Mouse (Mus musculus) heart, postnatal 14 days (tissue): ENCODE results near the gene Vasp. TPM values are rescaled to one million over a fixed set of nuclear protein-coding genes. Genes with fewer than 3 reads are reported as not detected.

ENCODE experiments used
- DNase-seq, 2 experiments: peaks; one replicate each; pipeline ENCODE4 v3.0.0; 2021 to 2022
- intact Hi-C: fragments of 180-260 bp; cut with DNase I; formaldehyde crosslinking; loops from one replicate; pipeline ENCODE4 v1.15.1; 2025
- long read RNA-seq, 2 experiments: library from polyadenylated mRNA; stranded (forward); transcript quantifications; one replicate each; pipeline ENCODE4 v2.0.0; 2021
- total RNA-seq, 2 experiments: library from RNA; stranded (reverse); gene quantifications; 2 replicates each; pipeline ENCODE4 v1.2.3; 2021

The Vasp gene
- total RNA-seq, result 10 to 100 TPM; 55.7 to 59.1 TPM
- long read RNA-seq, experiment 1, transcript Vasp-201 (13 exons, 2,215 nt), result major isoform, 14 of 20 reads
- long read RNA-seq, experiment 1, partial matches to known transcripts, result 3 of 20 reads
- long read RNA-seq, experiment 1, other reads (novel, unspliced or antisense), result 3 of 20 reads
- long read RNA-seq, experiment 2, transcript Vasp-201 (13 exons, 2,215 nt), result major isoform, 13 of 16 reads
- long read RNA-seq, experiment 2, partial matches to known transcripts, result 0 of 16 reads
- long read RNA-seq, experiment 2, other reads (novel, unspliced or antisense), result 3 of 16 reads

DNA sequence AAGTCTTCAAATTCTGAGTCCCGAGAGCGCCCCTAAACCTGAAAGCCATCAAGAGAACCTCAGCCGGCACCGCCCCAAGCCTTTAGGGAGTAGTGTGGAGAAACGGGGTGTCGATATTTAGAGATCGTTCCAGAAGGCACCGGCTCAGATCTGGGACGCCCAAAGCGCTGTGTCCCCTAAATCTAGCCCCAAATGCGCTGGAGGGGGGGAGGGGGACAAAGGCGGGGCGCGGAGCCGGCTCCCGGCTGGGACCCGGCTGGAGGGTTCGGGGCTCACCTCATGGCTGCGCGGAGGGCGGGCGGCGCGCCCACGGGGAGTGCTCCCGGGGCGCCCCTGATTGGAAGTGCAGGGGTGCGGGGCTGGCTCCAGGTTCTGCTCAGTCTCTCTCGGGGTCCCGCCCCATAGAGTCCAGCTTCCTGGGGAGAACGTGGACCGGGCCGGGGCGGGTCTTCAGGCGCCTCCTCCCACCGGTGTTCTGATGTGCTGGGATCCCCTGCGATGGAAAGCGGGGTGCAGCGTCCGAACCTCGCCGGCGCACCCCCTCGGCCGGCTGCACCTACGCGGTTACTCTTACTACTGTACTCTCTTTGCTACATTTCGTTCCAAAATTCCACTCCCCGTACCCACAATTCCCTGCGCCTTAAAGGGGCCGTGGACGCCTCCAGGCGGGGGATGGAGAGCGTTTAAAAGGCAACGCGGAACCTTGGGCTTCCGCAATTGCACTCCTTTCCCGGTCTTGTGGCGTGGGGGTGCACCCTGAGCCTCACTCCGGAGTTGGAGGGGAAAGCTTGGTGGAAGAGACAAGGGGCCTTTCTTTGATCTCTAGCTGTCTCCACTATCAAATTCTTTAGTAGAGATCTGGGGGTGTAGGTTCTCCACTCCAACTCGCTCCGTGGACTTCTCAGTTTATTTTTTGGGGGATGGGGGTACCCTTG, at the start of gene Vasp:
TSS of gene Vasp (minus strand) at position 580 of the 935 bp plus-strand sequence.
- intact Hi-C loops, result no loop called here
- DNase-seq, result peak; percentile 81 to 87

DNA sequence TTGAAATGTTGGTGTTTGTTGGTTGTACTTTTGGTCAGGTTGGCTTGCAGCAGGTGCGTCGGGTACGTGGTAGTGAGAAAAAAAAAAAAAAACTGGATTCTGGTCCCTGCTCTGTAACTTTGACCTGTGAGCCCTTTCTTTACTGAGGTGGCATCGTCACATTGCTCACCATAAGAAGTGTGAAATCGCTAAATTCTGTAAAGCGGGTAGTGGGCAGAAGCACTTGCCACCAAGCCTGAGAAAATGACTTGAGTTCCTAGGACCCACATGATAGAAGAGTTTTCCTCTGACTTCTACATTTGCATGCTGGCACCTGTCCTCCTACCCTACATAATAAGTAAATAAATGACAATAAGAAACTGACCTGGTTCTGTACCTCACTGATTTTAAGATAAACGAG, 49.0 kb upstream of the Vasp start:
- intact Hi-C loops, result no loop called here
- no peak for DNase-seq

DNA sequence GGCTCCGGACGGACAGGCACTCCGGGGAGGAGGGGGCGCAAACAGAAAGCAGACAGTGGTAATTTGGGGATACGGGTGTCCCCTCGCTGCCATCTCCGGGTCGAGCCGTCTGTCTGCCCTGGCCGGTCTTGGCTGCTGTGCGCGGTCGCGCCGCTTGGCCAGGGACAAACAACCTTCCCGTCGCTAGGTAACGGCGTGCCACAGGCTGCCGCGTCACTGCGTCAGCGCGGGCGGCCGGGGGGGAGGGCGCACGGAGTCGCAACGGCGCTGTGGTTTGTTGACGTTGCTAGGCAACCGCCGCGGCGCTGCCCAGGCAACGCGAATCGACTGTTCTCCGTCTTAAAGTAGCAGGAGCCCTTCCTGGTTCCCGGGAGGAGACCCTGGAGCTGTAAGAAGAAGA, 48.3 kb upstream of the Vasp start:
- peak; percentile 98 to 99 for DNase-seq
- intact Hi-C loops, result no loop called here

DNA sequence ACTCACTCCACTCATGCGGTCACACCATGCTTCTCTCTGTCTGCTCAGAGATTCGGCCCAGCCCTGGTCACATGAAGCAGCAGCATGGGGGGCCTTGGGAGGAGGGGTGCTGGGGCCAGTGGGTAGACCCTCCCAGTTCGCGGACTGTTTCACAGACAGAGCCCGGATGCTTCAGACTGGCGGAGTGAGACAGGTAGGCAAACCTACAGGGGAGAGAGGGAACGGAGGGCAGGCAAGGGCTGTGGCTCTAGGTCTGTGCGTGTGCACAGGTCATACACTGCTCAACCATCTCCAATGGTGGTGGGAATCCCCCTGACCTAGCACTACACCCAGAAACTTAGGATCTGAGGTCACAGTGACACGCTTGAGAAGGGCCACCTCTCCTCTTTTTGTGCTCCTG, 47.8 kb upstream of the Vasp start:
- intact Hi-C loops, result no loop called here
- peak in 1 of 2 experiments; percentile 27 for DNase-seq

DNA sequence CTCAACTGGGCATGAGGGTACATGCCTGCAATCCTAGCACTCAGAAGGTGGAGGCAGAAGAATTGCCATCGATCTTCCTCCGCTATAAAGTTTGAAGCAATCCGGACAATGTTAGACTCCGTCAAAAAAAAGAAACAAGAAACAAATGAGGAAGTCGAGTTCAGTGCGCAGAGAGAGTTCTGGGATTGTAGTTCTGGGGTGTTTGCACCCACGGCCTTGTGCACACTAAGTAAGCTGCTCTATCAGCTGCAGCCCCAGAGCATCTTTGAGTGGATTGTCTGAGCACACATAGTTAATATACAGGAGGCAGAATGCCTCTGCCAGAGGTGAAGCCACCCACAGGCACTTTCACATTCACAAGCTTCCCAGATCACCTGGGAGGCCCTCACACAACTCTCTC, 47.1 kb upstream of the Vasp start:
- intact Hi-C loops, result no loop called here
- no peak for DNase-seq

DNA sequence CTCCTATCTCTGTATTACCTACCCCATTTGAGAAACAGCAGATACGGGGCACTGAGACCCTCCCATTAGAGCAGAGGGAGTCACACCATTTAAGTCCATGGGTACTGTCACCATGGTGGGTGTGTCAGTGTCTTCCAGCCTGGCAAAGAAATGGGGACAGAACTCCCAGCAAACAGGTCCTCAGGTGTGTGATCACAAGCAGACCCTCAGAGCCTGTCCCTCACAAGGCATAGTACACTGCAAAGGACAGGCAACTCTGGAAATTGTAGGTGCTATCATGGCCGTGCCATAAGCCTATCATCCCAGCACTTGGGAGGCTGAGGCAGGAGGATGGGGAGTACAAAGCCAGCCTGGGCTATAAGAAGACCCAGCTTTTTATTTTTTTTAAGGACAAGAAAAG, 46.6 kb upstream of the Vasp start:
- DNase-seq, result no peak
- intact Hi-C loops, result no loop called here

DNA sequence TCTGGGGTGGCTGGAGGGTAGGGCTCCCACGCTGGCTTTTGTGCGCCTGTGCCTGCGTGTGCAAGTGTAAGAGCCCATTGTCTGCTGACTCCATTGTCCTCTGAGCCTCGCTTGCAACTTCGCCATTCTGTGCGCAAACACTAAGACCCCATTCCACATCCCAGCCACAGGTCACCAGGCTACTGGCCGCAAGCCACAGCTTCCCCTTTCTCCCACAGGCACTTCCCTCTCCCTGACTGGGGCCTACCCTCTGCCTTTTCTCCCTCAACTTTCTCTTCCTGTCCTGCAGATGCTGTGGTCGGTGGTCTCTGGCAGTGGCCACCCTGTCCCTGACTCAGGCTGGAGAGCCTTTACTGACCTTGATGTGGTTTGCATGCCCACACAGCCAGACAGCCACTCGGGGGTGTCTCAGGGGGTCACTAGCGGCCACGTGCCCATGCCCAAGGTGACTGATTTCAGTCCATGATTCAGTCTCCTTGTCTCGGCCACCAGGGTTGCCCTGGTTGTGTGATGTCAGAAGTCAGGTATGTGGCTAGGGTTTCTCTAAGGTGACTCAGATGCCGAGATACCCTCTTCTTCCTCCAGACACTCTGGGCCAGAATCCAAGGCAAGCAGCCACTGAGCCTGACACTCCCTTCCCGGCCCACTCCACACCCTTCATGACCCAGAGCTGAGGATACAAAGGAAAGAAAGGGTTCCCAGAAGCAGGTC, 45.0 kb upstream of the Vasp start:
- peak in 1 of 2 experiments; percentile 52 for DNase-seq
- intact Hi-C loops, result no loop called here

DNA sequence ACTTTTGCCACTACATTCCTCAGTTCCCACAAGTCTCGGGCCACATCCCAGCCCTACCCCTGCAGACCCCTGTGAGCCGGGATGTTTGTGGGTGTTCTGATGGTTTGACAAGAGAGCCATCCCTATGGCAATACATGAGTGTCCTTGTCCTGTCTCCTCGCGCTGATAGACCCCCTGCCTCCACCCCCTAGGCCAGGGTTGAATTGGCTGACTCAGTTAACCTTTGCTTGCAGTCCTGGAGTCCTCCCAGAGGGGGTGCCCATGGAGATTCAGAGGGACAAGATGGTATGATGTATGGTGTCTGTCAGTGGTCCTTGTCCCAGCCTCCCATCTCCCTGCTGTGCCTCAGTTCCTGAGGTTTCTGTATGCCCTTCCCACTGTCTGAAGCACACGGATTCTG, 42.4 kb upstream of the Vasp start:
- DNase-seq, result no peak
- intact Hi-C loops, result no loop called here

DNA sequence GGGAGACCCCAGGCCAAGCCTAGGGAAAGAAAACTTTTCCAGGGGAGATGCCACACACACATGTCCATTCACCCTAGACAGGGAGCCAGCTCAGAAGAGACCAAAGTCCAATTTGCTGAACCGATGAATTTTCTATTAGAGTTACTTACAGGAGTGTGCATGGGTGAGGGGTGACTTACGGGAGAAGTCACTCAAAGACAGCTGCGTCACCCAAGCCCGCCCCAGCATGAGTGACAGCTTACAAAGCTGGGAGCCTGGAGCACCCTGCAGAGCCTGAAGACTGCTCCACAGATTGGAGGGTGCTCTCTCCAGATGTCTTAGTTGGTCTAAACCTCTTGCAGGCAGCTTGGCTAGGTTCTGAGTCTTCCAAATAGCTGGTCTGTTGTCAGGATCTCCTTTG, 40.4 kb upstream of the Vasp start:
- intact Hi-C loops, result no loop called here

DNA sequence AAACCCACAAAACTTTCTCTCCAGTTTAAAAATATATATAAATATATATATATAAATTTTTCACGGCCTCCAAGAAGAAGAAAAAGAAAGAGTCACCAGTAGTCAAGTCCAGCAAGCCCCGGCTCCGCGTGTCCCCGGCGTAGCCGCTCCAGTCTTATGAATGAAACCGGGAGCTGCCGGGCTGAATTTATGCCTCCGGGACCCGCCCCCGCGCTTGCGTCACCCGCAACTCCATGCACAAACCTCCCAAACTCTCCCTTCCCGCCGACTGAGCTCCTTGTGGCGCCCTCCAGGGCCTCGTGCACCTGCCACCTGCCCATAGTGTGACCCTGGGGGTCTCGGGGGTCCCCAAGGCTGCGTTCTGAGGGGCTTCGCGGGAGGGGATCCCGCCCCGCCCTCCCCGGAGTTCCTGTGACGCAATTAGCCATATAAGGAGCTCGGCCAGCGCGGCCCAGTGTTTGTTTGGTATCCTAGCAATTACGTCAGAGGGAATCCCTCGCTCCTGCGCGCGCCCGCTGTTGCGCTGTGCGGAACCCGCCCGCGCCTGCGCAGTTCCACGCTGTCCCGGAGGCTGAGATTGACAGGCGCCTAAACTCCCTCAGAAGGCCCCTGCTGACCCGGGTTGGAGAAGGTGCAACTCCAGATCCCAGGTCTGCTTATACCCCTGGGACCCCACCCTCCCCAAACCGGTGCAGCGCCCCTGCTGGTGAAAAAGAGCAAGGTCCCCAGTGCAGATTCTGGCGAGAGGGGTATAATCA, 38.4 kb upstream of the Vasp start, which contains the start of gene Fosb:
TSS of gene Fosb (minus strand) at position 168 of the 758 bp plus-strand sequence.
- peak; percentile 96 to 97 for DNase-seq
- intact Hi-C loops, result no loop called here

More for the DNA sequence above, 40.4 kb upstream of the Vasp start:
- no peak for DNase-seq

DNA sequence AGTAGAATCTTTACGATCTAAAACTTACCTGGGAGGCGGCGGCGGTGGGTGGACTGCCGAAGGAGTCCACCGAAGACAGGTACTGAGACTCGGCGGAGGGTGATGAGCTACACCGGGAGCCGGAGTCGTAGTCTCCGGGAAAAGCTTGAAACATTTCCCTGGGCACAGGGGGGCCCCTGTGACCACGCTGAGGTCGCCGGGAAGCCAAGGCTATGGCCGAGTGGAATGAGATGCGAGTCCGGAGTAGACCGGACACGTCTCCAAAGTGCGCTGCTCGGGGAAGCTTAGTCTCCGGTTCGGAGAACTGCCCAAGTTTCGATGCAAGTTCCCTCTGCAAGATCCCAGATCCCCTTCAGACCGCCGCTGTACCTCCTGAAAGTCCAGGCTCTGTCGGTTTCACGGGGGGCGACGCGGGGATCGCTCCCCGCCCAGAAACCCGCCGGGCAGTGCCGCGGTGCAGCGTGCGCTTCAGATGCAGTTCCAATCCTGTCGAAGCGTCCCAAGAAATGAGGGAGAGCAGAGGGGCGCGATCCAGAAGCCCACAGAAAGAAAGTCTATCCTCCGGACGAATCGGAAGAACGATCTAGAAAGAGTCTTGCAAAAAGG, 37.8 kb upstream of the Vasp start:
- peak in 1 of 2 experiments; percentile 25 for DNase-seq
- intact Hi-C loops, result no loop called here

DNA sequence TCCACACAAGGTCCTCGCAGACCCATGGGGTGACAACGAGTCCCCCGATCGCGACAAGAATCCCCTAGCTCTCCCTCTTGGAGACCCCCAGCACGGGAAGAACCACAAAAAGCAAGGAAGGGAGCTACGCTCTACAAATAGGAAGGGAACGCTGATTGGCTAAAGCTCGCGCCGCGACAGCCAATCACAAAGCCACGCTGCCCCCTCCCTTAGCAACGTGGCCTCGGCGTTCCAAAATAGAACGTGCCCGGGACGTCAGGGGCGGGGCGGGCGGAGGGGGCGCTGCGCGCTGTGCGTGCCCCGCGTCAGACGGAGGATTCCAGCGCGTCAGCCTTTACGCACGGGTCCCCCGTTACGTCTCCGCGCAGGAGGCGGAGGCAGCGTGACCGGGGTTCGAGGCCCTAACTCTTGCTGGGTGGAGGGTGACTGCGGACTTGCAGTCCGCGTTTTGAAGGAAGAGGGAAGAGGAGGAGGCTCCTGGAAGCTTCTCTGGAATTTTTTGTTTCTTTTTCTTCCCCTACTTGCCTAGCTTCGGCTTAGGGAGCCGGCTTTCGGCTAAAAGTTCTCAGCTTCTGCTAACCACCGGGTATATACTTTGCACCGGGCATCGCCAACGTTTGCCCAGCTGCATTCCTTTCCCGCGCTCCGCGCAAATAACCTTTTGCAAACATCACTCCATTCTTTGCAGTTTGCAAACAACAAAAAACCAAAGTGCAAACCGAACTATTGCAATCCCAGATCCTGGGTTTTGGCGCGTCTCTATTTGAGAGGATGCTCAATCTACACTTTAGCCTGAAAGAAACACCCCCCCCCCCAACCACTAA, 37.0 kb upstream of the Vasp start:
- intact Hi-C loops, result no loop called here
- peak; percentile 96 to 98 for DNase-seq

DNA sequence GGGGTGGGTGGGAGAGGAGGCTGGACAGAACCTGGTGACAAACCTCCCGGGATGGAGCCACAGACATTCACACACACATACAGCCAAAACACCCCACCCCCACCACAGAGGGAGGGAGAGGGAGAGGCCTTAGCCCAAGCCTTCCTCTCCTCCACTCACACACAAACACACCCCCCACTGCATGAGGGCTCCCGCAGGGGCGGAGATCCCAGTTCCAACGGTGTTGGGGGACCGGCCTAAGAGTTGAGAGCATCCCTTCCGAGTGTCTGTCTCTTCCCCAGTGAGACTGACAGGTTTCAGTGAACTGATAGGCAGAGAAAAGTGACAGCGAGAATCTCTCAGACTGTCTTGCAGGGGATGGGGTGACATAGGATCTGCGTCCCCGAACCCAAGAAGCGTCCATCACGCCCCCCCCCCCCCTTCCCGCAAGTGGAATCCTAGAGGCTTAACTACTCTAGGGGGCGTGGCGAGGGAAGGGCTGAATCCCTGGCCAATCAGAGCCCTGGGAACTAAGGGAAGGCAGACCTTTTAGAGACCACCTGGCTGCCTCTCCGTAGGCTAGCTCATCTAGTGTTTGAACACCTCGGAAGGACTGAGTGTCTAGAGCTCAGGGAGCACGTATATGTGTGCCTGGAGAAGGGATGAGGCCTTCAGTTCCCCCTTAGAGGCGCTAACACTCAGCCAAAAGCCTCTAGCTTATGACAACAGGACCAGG, 36.3 kb upstream of the Vasp start:
- intact Hi-C loops, result no loop called here
- peak; percentile 72 to 82 for DNase-seq

DNA sequence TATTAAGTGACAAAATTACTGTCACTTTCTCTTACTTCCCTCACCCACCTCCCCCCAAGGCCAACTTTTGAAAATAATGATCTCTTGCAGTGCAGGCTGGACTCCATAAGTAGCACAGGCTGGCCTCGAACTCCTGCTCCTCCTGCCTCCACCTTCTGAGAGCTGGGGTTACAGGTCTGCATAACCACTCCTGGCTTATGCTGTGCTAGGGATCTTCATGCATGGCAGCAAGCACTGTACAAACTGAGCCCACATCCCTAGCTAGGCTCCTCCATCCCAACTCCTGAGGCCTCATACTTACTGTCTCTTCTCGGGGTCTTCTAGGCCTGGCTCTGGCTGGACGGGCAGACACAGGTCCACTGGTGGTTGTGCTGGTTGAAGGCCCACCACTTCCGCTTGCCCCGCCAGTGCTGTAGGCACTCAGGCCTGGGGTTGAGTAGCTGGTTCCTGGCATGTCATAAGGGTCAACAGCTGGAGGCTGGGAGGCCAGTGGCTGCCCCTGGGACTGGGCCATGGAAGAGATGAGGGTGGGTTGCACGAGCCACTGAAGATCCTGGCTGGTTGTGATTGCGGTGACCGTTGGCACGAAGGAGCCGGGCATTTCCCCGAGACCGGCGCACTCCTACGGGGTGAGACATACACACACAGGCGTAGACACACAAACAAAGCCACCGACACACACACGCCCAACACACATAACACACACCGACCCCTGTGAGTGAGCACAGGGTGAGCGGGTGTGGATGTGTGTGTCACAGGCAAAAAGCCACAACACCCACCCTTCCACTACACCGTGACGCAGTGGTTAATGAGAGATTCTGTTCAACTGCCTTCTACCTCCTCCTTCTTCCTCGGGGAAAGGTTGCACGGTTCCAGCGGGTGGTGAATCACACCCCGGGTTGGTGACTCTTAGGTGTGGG, 35.5 kb upstream of the Vasp start:
- no peak for DNase-seq
- intact Hi-C loops, result no loop called here

DNA sequence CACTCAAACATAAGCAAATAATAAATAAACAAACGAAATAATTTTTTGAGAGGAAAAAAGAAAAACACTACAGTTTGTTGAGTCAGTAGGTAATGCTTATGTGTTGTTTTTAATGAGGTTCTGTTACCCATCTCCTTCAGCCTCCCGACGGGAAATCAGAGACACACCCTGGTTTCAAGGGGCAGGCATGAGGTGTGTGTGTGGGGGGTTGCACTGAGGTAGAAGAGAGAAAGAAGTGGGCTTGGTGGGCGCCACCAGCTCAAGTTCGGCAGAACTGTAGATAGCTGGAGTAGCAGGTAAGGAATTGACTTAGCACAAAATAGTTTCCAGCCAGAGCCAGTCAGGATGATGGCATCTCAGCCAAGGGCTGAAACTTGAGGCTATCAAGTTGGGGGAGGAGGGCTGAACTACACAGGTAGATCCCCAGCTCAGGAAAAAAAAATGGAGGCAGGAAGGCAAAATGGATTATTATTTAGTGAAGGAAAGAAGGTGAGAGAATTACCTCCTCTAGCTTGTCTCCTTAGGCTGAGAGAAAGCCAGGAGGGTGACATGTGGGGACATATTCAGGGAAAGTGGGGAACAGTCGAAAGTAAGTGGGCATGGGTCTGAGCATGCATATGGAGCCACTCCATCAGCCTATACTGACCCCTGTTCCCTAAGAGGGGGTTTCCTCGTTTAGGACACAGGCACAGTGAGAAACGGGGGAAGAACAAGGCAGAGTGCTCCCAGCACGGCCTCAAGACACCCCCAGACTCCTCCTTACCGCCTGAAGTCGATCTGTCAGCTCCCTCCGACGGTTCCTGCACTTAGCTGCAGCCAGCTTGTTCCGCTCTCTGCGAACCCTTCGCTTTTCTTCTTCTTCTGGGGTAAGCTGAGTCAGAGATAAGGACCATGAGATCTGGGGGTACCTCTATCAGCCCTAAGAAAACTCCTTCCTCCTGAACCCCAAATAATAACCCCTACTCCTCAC, 34.5 kb upstream of the Vasp start:
- intact Hi-C loops, result no loop called here
- no peak for DNase-seq

DNA sequence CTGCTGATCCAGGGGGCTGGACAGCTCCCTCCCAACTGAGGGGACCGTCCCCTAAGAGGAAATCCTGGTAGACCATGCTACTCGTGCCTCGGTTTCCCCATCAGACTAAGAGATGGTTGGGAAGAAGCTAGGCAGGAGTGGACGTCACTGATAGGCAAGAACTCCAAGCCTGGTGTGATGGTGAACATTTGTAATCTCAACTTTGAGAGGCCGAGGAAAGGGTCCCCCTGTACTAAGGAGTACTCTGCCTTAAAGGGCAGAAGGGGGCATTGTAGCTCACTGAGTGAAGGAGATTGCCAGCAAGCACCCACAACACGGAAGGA, 33.8 kb upstream of the Vasp start:
- intact Hi-C loops, result no loop called here
- DNase-seq, result no peak
